Mouse (Mus musculus) central nervous system, embryonic 18 days (tissue): Measurements from ENCODE around the gene Cdc42ep2. TPM values are rescaled to one million over a fixed set of nuclear protein-coding genes. Genes with fewer than 3 reads are reported as not detected.

Source experiments
- polyA plus RNA-seq: library from polyadenylated mRNA; depleted of rRNA; stranded (reverse); fragments of >200 nt; gene quantifications from 2 replicates; pipeline ENCODE4 v1.2.3, GENCODE M21; 2012; rRNA removed

Cdc42ep2 gene
- polyA plus RNA-seq: 17.8 and 18.1 TPM in 2 replicates

GRCm38 (mm10) chr19:5924713-5925093 lies at the start of gene Cdc42ep2:
TSS of gene Cdc42ep2 (minus strand) at chr19:5924816.

GRCm38 (mm10) chr19:5963883-5964562 lies 39.4 kb upstream of the Cdc42ep2 start, which contains the start of gene Pola2:
TSS of gene Pola2 (minus strand) at chr19:5964202.

GRCm38 (mm10) chr19:5913007-5913719 lies 11.5 kb downstream of the Cdc42ep2 start, which contains the start of gene Dpf2:
TSS of gene Dpf2 (minus strand) at chr19:5913010.

GRCm38 (mm10) chr19:5894002-5894678 lies 30.5 kb downstream of the Cdc42ep2 start, which contains the start of gene Tigd3:
TSS of gene Tigd3 (minus strand) at chr19:5894149.

GRCm38 (mm10) chr19:5877618-5878361 lies 46.8 kb downstream of the Cdc42ep2 start, which contains the start of gene Slc25a45:
TSS of gene Slc25a45 (plus strand) at chr19:5877808.

GRCm38 (mm10) chr19:5874969-5875480 lies 49.6 kb downstream of the Cdc42ep2 start, which contains the start of gene Frmd8:
TSS of gene Frmd8 (minus strand) at chr19:5875274.

Other genes with a start within 250 kb of the Cdc42ep2 start
- 14.0 and 14.2 TPM in 2 replicates for gene Map3k11, start 236.1 kb downstream of the Cdc42ep2 start, polyA plus RNA-seq
- 65.0 and 76.6 TPM in 2 replicates for gene Pcnx3, start 235.9 kb downstream of the Cdc42ep2 start, polyA plus RNA-seq
- 0.09 TPM in 1 of 2 replicates, not detected in the other for gene Kcnk7, start 220.4 kb downstream of the Cdc42ep2 start, polyA plus RNA-seq
- gene Ehbp1l1, start 198.5 kb downstream of the Cdc42ep2 start, polyA plus RNA-seq: 34.9 and 37.4 TPM in 2 replicates
- 177 and 188 TPM in 2 replicates for gene Fam89b, start 195.2 kb downstream of the Cdc42ep2 start, polyA plus RNA-seq
- 33.3 and 45.8 TPM in 2 replicates for gene Ltbp3, start 183.9 kb downstream of the Cdc42ep2 start, polyA plus RNA-seq
- 134 and 139 TPM in 2 replicates for gene Scyl1, start 153.4 kb downstream of the Cdc42ep2 start, polyA plus RNA-seq
- 11.8 and 12.2 TPM in 2 replicates for gene Frmd8, start 49.5 kb downstream of the Cdc42ep2 start, polyA plus RNA-seq
- 3.2 TPM in 2 replicates for gene Slc25a45, start 47.0 kb downstream of the Cdc42ep2 start, polyA plus RNA-seq
- gene Tigd3, start 30.7 kb downstream of the Cdc42ep2 start, polyA plus RNA-seq: 12.6 and 14.4 TPM in 2 replicates
- 147 and 151 TPM in 2 replicates for gene Dpf2, start 11.8 kb downstream of the Cdc42ep2 start, polyA plus RNA-seq
- gene Pola2, start 39.4 kb upstream of the Cdc42ep2 start, polyA plus RNA-seq: 27.5 and 30.6 TPM in 2 replicates
- gene Slc22a20, start 61.3 kb upstream of the Cdc42ep2 start, polyA plus RNA-seq: not detected in 2 replicates
- gene Capn1, start 91.1 kb upstream of the Cdc42ep2 start, polyA plus RNA-seq: 8.7 and 8.9 TPM in 2 replicates
- gene Syvn1, start 121.8 kb upstream of the Cdc42ep2 start, polyA plus RNA-seq: 19.9 and 20.2 TPM in 2 replicates
- gene Mrpl49, start 133.0 kb upstream of the Cdc42ep2 start, polyA plus RNA-seq: 44.9 and 46.3 TPM in 2 replicates
- 1,265 and 1,281 TPM in 2 replicates for gene Fau, start 133.0 kb upstream of the Cdc42ep2 start, polyA plus RNA-seq
- 31.8 and 33.0 TPM in 2 replicates for gene Znhit2, start 136.4 kb upstream of the Cdc42ep2 start, polyA plus RNA-seq
- 99.6 and 104 TPM in 2 replicates for gene Tm7sf2, start 143.6 kb upstream of the Cdc42ep2 start, polyA plus RNA-seq
- 87.7 and 91.1 TPM in 2 replicates for gene Vps51, start 152.4 kb upstream of the Cdc42ep2 start, polyA plus RNA-seq
- gene Tmem262, start 155.2 kb upstream of the Cdc42ep2 start, polyA plus RNA-seq: 0.17 TPM in 1 of 2 replicates, not detected in the other
- gene Gm28374, start 157.4 kb upstream of the Cdc42ep2 start, polyA plus RNA-seq: 1.5 and 1.6 TPM in 2 replicates
- gene Zfpl1, start 160.1 kb upstream of the Cdc42ep2 start, polyA plus RNA-seq: 86.3 and 98.7 TPM in 2 replicates
- gene Cdca5, start 160.2 kb upstream of the Cdc42ep2 start, polyA plus RNA-seq: 4.4 and 4.7 TPM in 2 replicates
- gene AC131692.1, start 169.6 kb upstream of the Cdc42ep2 start, polyA plus RNA-seq: 0.09 and 0.18 TPM in 2 replicates
- 0.59 and 0.63 TPM in 2 replicates for gene Naaladl1, start 181.0 kb upstream of the Cdc42ep2 start, polyA plus RNA-seq
- gene Sac3d1, start 193.8 kb upstream of the Cdc42ep2 start, polyA plus RNA-seq: 51.8 and 53.5 TPM in 2 replicates
- 55.8 and 56.8 TPM in 2 replicates for gene Snx15, start 203.5 kb upstream of the Cdc42ep2 start, polyA plus RNA-seq
- gene Batf2, start 216.2 kb upstream of the Cdc42ep2 start, polyA plus RNA-seq: 0.15 TPM in 1 of 2 replicates, not detected in the other
- gene Arl2, start 216.7 kb upstream of the Cdc42ep2 start, polyA plus RNA-seq: 107 and 108 TPM in 2 replicates